Mouse (Mus musculus): ENCODE measurements around the gene Pitpna. TPM values are rescaled to one million over a fixed set of nuclear protein-coding genes. Genes with fewer than 3 reads are reported as not detected.

The Pitpna gene
- polyA plus RNA-seq (2017; shearing (Covaris generic)), result 36.6 TPM

DNA sequence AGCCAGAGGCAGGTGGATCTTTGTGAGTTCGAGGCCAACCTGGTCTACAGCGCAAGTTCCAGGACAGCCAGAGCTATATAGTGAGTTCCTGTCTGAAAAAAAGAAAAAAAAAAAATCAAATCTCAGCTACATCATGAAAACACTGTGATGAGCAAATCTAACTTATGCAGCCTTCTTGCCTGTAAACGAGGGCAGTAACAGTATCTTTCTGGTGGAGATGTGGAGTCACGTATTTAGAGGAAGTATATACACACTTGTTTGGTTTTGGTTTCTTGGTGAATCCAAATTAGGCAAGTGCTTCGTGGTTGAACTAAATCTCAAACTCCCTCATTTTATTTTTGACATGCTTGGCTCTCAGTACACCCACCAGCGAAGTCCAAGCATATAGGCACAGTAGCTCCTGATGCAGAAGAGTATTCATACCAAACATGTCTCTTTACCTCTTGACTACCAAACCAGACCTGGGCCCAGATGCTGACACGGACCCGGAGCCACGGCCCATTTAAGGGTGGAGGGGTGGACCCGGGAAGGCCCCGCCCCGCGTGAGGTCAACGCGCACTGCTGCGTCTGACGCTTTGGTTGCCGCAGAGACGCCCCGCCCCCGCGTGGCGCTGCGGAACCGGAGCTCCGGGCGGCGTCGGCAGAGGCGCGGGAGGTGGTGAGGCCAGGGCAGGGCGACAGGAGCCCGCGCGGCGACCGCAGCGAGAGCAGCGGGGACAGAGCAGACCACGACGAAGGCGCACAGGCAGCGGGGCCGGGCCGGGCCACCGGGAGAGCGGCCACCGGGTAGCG, at the start of gene Pitpna:
TSS of gene Pitpna (plus strand) at position 605 of the 792 bp plus-strand sequence.

GRCm38 (mm10) chr11:75630645-75631229, 42.8 kb downstream of the Pitpna start, which contains the start of gene Inpp5k:
Gene Inpp5k, plus strand, starts transcription at chr11:75630988.

GRCm38 (mm10) chr11:75650311-75650710, 62.4 kb downstream of the Pitpna start, which contains the start of gene Myo1c:
Gene Myo1c, plus strand, starts transcription at chr11:75650504.

Other genes with a start within 250 kb of the Pitpna start
- gene Rpa1, start 239.8 kb upstream of the Pitpna start, polyA plus RNA-seq (2017; shearing (Covaris generic)), result 152 TPM
- gene Smyd4, start 239.7 kb upstream of the Pitpna start, polyA plus RNA-seq (2017; shearing (Covaris generic)), result 30.3 TPM
- 4.4 TPM for gene Serpinf1, start 165.4 kb upstream of the Pitpna start, polyA plus RNA-seq (2017; shearing (Covaris generic))
- gene Serpinf2, start 148.5 kb upstream of the Pitpna start, polyA plus RNA-seq (2017; shearing (Covaris generic)), result not detected
- gene Wdr81, start 133.4 kb upstream of the Pitpna start, polyA plus RNA-seq (2017; shearing (Covaris generic)), result 20.5 TPM
- gene Tlcd2, start 126.4 kb upstream of the Pitpna start, polyA plus RNA-seq (2017; shearing (Covaris generic)), result 7.0 TPM
- 73.0 TPM for gene Prpf8, start 101.3 kb upstream of the Pitpna start, polyA plus RNA-seq (2017; shearing (Covaris generic))
- gene Rilp, start 78.0 kb upstream of the Pitpna start, polyA plus RNA-seq (2017; shearing (Covaris generic)), result not detected
- 0.65 TPM for gene Scarf1, start 74.6 kb upstream of the Pitpna start, polyA plus RNA-seq (2017; shearing (Covaris generic))
- 51.2 TPM for gene Slc43a2, start 56.4 kb upstream of the Pitpna start, polyA plus RNA-seq (2017; shearing (Covaris generic))
- gene Inpp5k, start 42.9 kb downstream of the Pitpna start, polyA plus RNA-seq (2017; shearing (Covaris generic)), result 151 TPM
- gene Myo1c, start 62.4 kb downstream of the Pitpna start, polyA plus RNA-seq (2017; shearing (Covaris generic)), result 32.2 TPM
- 9.6 TPM for gene Crk, start 91.2 kb downstream of the Pitpna start, polyA plus RNA-seq (2017; shearing (Covaris generic))
- 223 TPM for gene Ywhae, start 144.8 kb downstream of the Pitpna start, polyA plus RNA-seq (2017; shearing (Covaris generic))
- gene Doc2b, start 208.0 kb downstream of the Pitpna start, polyA plus RNA-seq (2017; shearing (Covaris generic)), result not detected